Mouse (Mus musculus) liver, adult (tissue): ENCODE measurements at regions not wholly inside any gene's neighbourhood (a gene's known extent, or its start where the extent isn't known, plus 50 kb on each side); places are given as distances from the start of the nearest gene placed in this dataset.
A peak's percentile ranks its signal among the peaks of the same experiment; 100 is the strongest.

ENCODE experiments used
- GATA4 ChIP-seq: IDR thresholded peaks from 2 replicates; pipeline ENCODE4 v1.6.1; 2014; ENCODE audit warnings: mild to moderate bottlenecking, low read length; ENCODE audit not compliant: insufficient replicate concordance

GRCm38 (mm10) chr10:120593876-120594275, 117.6 kb upstream of the Hmga2 start:
- no peak for TF ChIP-seq GATA4

GRCm38 (mm10) chr10:120589659-120590058, 113.4 kb upstream of the Hmga2 start:
- TF ChIP-seq GATA4: no peak

GRCm38 (mm10) chr10:120587854-120588633, 111.8 kb upstream of the Hmga2 start:
- TF ChIP-seq GATA4: no peak

GRCm38 (mm10) chr10:120587179-120587578, 110.9 kb upstream of the Hmga2 start:
- no peak for TF ChIP-seq GATA4

GRCm38 (mm10) chr10:120582497-120582896, 106.2 kb upstream of the Hmga2 start:
- TF ChIP-seq GATA4: peak; percentile 26; the same call in 1 of the 2 replicates

- no peak for TF ChIP-seq GATA4
Observed at GRCm38 (mm10) chr10:120581547-120581946, 105.3 kb upstream of the Hmga2 start.

GRCm38 (mm10) chr10:120576886-120577285, 100.6 kb upstream of the Hmga2 start:
- no peak for TF ChIP-seq GATA4

- TF ChIP-seq GATA4: no peak
Observed at GRCm38 (mm10) chr10:120576148-120576547, 99.9 kb upstream of the Hmga2 start.

- no peak for TF ChIP-seq GATA4
Observed at GRCm38 (mm10) chr10:120571340-120571739, 95.1 kb upstream of the Hmga2 start.

GRCm38 (mm10) chr10:120565992-120566391, 89.7 kb upstream of the Hmga2 start:
- TF ChIP-seq GATA4: no peak

GRCm38 (mm10) chr10:120564859-120565258, 88.6 kb upstream of the Hmga2 start:
- no peak for TF ChIP-seq GATA4

GRCm38 (mm10) chr10:120563926-120564325, 87.7 kb upstream of the Hmga2 start:
- TF ChIP-seq GATA4: no peak

- no peak for TF ChIP-seq GATA4
Observed at GRCm38 (mm10) chr10:120561821-120562220, 85.6 kb upstream of the Hmga2 start.

GRCm38 (mm10) chr10:120557850-120558447, 81.7 kb upstream of the Hmga2 start:
- TF ChIP-seq GATA4: no peak

- no peak for TF ChIP-seq GATA4
Observed at GRCm38 (mm10) chr10:120556116-120556515, 79.8 kb upstream of the Hmga2 start.

- no peak for TF ChIP-seq GATA4
Observed at GRCm38 (mm10) chr10:120553097-120553453, 76.8 kb upstream of the Hmga2 start.
